Mouse (Mus musculus): ENCODE measurements at regions not wholly inside any gene's neighbourhood (a gene's known extent, or its start where the extent isn't known, plus 50 kb on each side); places are given as distances from the start of the nearest gene placed in this dataset.

GRCm38 (mm10) chr8:116238670-116239069 is 266.1 kb upstream of the Dynlrb2 start:
- no peak for TF ChIP-seq GATA1 (IDR thresholded peaks at IDR 0.05; ENCODE audit: low read depth, low read length)
- TF ChIP-seq CTCF (IDR thresholded peaks at IDR 0.05 in 2 of 3, conservative IDR thresholded peaks at IDR 0.05 in 1 of 3; ENCODE audit: control insufficient read depth in 1 of 3, insufficient read depth in 1 of 3, low read depth in 2 of 3, low read length in 3 of 3, poor library complexity in 1 of 3, severe bottlenecking in 1 of 3), result no peak

Measured in MEL (cell line).